Mouse (Mus musculus): Measurements from ENCODE around the gene Zfp398.

Zfp398 gene

GRCm38 (mm10) chr6:47835482-47835983 lies at the start of gene Zfp398:
Gene Zfp398 (plus strand): TSS chr6:47835661.
- peak; percentile 81 for DNase-seq (ENCODE audit: low spot score)

- DNase-seq (ENCODE audit: low spot score): peak; percentile 96
Observed at GRCm38 (mm10) chr6:47787941-47788736, 47.3 kb upstream of the Zfp398 start.

GRCm38 (mm10) chr6:47788821-47789220 lies 46.6 kb upstream of the Zfp398 start:
- no peak for DNase-seq (ENCODE audit: low spot score)

- DNase-seq (ENCODE audit: low spot score): no peak
Observed at GRCm38 (mm10) chr6:47790745-47791144, 44.7 kb upstream of the Zfp398 start.

- no peak for DNase-seq (ENCODE audit: low spot score)
Observed at GRCm38 (mm10) chr6:47792533-47792932, 42.9 kb upstream of the Zfp398 start.

- DNase-seq (ENCODE audit: low spot score): no peak
Observed at GRCm38 (mm10) chr6:47793284-47793683, 42.2 kb upstream of the Zfp398 start.

- DNase-seq (ENCODE audit: low spot score): no peak
Observed at GRCm38 (mm10) chr6:47794106-47794830, 41.2 kb upstream of the Zfp398 start.

- no peak for DNase-seq (ENCODE audit: low spot score)
Observed at GRCm38 (mm10) chr6:47799079-47799478, 36.4 kb upstream of the Zfp398 start.

GRCm38 (mm10) chr6:47805520-47805919 lies 29.9 kb upstream of the Zfp398 start:
- DNase-seq (ENCODE audit: low spot score): no peak

GRCm38 (mm10) chr6:47807419-47807818 lies 28.0 kb upstream of the Zfp398 start:
- DNase-seq (ENCODE audit: low spot score): no peak

GRCm38 (mm10) chr6:47808545-47808944 lies 26.9 kb upstream of the Zfp398 start:
- DNase-seq (ENCODE audit: low spot score): no peak

GRCm38 (mm10) chr6:47809053-47809452 lies 26.4 kb upstream of the Zfp398 start:
- no peak for DNase-seq (ENCODE audit: low spot score)

- DNase-seq (ENCODE audit: low spot score): no peak
Observed at GRCm38 (mm10) chr6:47810181-47810580, 25.3 kb upstream of the Zfp398 start.

GRCm38 (mm10) chr6:47811324-47811723 lies 24.1 kb upstream of the Zfp398 start:
- no peak for DNase-seq (ENCODE audit: low spot score)

- DNase-seq (ENCODE audit: low spot score): no peak
Observed at GRCm38 (mm10) chr6:47812271-47812915, 23.1 kb upstream of the Zfp398 start.

- DNase-seq (ENCODE audit: low spot score): peak; percentile 90
Observed at GRCm38 (mm10) chr6:47813257-47813878, 22.1 kb upstream of the Zfp398 start, which contains the start of gene Pdia4. Gene Pdia4 (minus strand): TSS chr6:47813430.

- DNase-seq (ENCODE audit: low spot score): no peak
Observed at GRCm38 (mm10) chr6:47816151-47816550, 19.3 kb upstream of the Zfp398 start.

- DNase-seq (ENCODE audit: low spot score): no peak
Observed at GRCm38 (mm10) chr6:47818721-47819120, 16.7 kb upstream of the Zfp398 start.

GRCm38 (mm10) chr6:47819626-47820325 lies 15.7 kb upstream of the Zfp398 start:
- DNase-seq (ENCODE audit: low spot score): no peak

- no peak for DNase-seq (ENCODE audit: low spot score)
Observed at GRCm38 (mm10) chr6:47821236-47821635, 14.2 kb upstream of the Zfp398 start.

- no peak for DNase-seq (ENCODE audit: low spot score)
Observed at GRCm38 (mm10) chr6:47821776-47822175, 13.7 kb upstream of the Zfp398 start.
